Mouse (Mus musculus): ENCODE measurements at regions not wholly inside any gene's neighbourhood (a gene's known extent, or its start where the extent isn't known, plus 50 kb on each side); places are given as distances from the start of the nearest gene placed in this dataset.
A peak's percentile ranks its signal among the peaks of the same experiment; 100 is the strongest.

DNA sequence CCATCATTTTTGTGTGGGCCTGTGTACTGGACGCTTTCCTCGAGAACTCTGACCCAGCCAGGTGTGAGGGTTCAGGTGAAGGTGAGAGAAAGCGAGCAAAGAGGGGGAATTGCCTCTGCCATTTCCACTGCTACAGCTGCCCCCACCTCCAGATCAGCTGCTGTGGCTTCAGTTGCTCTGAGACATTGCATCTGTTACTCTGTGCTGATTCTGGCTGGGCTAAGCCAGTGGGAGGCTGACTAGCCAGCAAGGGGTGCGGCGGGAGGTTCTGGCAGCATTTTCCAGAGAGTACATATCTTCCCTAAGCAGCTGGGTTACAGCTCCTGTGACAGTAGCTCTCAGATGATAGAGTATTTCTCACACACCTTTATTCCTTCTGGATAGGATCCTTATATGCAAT, 712.7 kb upstream of the Cdh18 start:
- ATAC-seq (ENCODE audit: low FRiP score, low TSS enrichment), result no peak
- no peak overlapping the region for H3K9ac ChIP-seq (replicated peaks; ENCODE audit: low read length)
- H3K27me3 ChIP-seq (ENCODE audit: insufficient read depth, low read length), result no peaks in the 10 kb centered on the region
- no peak overlapping the region for H3K27ac ChIP-seq (ENCODE audit: low read length)
- H3K4me1 ChIP-seq (ENCODE audit: insufficient read depth, low read length), result no peaks in the 10 kb centered on the region
- no peaks in the 10 kb centered on the region for H3K36me3 ChIP-seq (ENCODE audit: insufficient read depth, low read length)
- H3K4me3 ChIP-seq (ENCODE audit: low read length), result no peak overlapping the region
- no peaks in the 10 kb centered on the region for H3K9me3 ChIP-seq (ENCODE audit: low read length)
- H3K4me2 ChIP-seq (replicated peaks; ENCODE audit: low read depth, low read length), result no peak overlapping the region
- WGBS, result 73% methylated on average over 5 of the region's 5 CpGs

DNA sequence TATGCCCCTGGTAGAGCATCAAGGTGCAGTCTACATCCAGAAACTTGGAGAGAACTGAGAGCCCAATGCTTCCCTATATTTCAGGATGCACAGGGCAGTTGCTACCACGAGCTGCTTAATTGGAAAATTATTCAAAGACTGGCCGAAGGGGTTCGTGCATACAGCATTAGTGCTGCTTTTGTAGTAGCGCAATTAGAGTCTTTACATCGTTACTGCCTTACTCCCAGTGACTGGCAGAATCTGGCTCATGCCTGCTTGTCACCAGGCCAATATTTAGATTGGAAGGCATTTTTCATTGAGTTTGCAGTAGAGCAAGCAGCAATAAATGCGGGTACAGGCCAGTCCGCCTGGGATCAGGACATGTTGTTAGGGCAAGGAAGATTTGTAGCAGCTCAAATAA, 690.3 kb upstream of the Cdh18 start:
- no peaks in the 10 kb centered on the region for H3K36me3 ChIP-seq (ENCODE audit: insufficient read depth, low read length)
- no peak overlapping the region for H3K4me3 ChIP-seq (ENCODE audit: low read length)
- H3K27ac ChIP-seq (ENCODE audit: low read length), result no peak overlapping the region
- ATAC-seq (ENCODE audit: low FRiP score, low TSS enrichment), result no peak
- H3K4me2 ChIP-seq (replicated peaks; ENCODE audit: low read depth, low read length), result no peak overlapping the region
- peaks cover 4% of the 10 kb centered on the region; the same call in 1 of the 2 replicates for H3K9me3 ChIP-seq (ENCODE audit: low read length)
- no peaks in the 10 kb centered on the region for H3K4me1 ChIP-seq (ENCODE audit: insufficient read depth, low read length)
- 87% methylated on average over 7 of the region's 7 CpGs for WGBS
- H3K9ac ChIP-seq (replicated peaks; ENCODE audit: low read length), result no peak overlapping the region
- H3K27me3 ChIP-seq (ENCODE audit: insufficient read depth, low read length), result no peaks in the 10 kb centered on the region

- H3K4me1 ChIP-seq (ENCODE audit: insufficient read depth, low read length), result no peaks in the 10 kb centered on the region
- H3K4me2 ChIP-seq (replicated peaks; ENCODE audit: low read depth, low read length), result no peak overlapping the region
- no peak overlapping the region for H3K27ac ChIP-seq (ENCODE audit: low read length)
- ATAC-seq (ENCODE audit: low FRiP score, low TSS enrichment), result peak; percentile 31; the same call in 1 of the 2 replicates
- H3K36me3 ChIP-seq (ENCODE audit: insufficient read depth, low read length), result no peaks in the 10 kb centered on the region
- H3K27me3 ChIP-seq (ENCODE audit: insufficient read depth, low read length), result no peaks in the 10 kb centered on the region
- H3K4me3 ChIP-seq (ENCODE audit: low read length), result no peak overlapping the region
- H3K9me3 ChIP-seq (ENCODE audit: low read length), result no peaks in the 10 kb centered on the region
- WGBS, result 27% methylated on average over 2 of the region's 2 CpGs
- H3K9ac ChIP-seq (replicated peaks; ENCODE audit: low read length), result no peak overlapping the region
Observed at GRCm38 (mm10) chr15:21885181-21885580, 663.6 kb upstream of the Cdh18 start.
